Mouse (Mus musculus): Measurements from ENCODE around the gene Mmrn2. TPM values are rescaled to one million over a fixed set of nuclear protein-coding genes. Genes with fewer than 3 reads are reported as not detected.
A peak's percentile ranks its signal among the peaks of the same experiment; 100 is the strongest.

The Mmrn2 gene
- polyA plus RNA-seq, 1 experiment from 2014 or later, result 7.3 TPM

DNA sequence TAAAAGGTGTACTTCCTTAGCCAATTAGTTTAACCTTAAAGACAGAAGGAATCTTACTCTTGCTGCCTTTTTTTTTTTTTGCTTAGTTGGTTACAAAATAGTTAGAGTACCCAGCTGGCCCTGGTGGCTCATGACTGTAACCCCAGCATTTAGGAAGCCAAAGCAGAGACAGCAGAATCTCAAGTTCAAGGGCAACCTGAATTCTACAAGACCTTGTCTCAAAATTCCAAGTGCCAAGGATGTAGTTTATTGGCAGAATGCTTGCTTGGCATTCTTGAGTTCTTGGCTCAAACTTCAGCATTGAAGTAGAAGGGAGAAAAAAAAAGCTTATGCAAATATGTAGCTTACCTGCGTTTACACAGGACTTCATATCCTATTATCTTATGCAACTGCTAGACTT, 53.8 kb downstream of the Mmrn2 start:
- Histone ChIP-seq H3K9me3 (ENCODE audit: control insufficient read depth, low read length) (no peaks in the 10 kb centered on the region), H3K4me3 (ENCODE audit: low read depth, low read length) (no peak overlapping the region), H3K27ac (ENCODE audit: low read depth, low read length) (no peak overlapping the region), H3K36me3 (ENCODE audit: control insufficient read depth, insufficient read depth, low read length) (peaks cover 6% of the 10 kb centered on the region), H3K4me2 (ENCODE audit: low read depth) (no peak overlapping the region), H3K4me1 (ENCODE audit: control insufficient read depth, insufficient read depth, low read length) (no peaks in the 10 kb centered on the region), H3K9ac (ENCODE audit: low read length) (no peak overlapping the region), H3K27me3 (ENCODE audit: control insufficient read depth, insufficient read depth, low read length) (no peaks in the 10 kb centered on the region)
- DNase-seq (ENCODE audit: low spot score), result no peak
- WGBS, result 91% methylated on average over 1 of the region's 1 CpGs
- no peak for ATAC-seq (ENCODE audit: insufficient read depth, low FRiP score, low TSS enrichment)

DNA sequence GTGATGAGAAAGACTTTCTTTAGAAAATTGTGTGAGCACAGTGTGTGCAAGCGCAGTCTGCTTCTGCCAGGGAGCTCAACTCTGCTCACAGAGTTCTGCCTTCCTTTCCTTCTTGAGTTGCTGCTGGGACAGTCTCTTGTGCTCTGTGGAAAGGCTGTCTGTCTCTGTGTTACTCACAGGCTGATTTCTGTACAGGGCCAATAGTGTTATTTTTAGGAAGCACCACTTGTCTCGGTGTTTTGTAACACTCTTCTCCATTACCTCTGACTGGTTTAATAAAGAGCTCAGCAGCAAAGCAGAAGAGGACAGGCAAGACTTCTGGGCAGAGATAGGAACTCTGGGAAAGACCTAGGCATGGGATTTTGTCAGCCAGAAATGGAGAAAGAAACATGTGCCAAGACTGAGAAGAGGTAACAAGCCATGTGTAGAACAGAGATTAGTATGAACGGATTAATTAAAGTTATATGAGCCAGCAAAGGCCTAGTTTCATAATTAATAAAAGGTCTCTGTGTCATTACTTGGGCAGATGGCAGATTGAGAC, 65.3 kb downstream of the Mmrn2 start:
- no peaks in the 10 kb centered on the region for H3K9me3 ChIP-seq (ENCODE audit: control insufficient read depth, low read length)
- no peak overlapping the region for H3K4me3 ChIP-seq (ENCODE audit: low read depth, low read length)
- H3K9ac ChIP-seq (ENCODE audit: low read length), result no peak overlapping the region
- H3K27me3 ChIP-seq (ENCODE audit: control insufficient read depth, insufficient read depth, low read length), result no peaks in the 10 kb centered on the region
- H3K36me3 ChIP-seq (ENCODE audit: control insufficient read depth, insufficient read depth, low read length), result no peaks in the 10 kb centered on the region; the same call in 1 of the 2 replicates
- 92% methylated on average over 3 of the region's 3 CpGs for WGBS
- H3K4me1 ChIP-seq (ENCODE audit: control insufficient read depth, insufficient read depth, low read length), result no peaks in the 10 kb centered on the region
- no peak overlapping the region for H3K4me2 ChIP-seq (ENCODE audit: low read depth)
- ATAC-seq (ENCODE audit: insufficient read depth, low FRiP score, low TSS enrichment) (no peak), DNase-seq (ENCODE audit: low spot score) (no peak)
- no peak overlapping the region for H3K27ac ChIP-seq (ENCODE audit: low read depth, low read length)

DNA sequence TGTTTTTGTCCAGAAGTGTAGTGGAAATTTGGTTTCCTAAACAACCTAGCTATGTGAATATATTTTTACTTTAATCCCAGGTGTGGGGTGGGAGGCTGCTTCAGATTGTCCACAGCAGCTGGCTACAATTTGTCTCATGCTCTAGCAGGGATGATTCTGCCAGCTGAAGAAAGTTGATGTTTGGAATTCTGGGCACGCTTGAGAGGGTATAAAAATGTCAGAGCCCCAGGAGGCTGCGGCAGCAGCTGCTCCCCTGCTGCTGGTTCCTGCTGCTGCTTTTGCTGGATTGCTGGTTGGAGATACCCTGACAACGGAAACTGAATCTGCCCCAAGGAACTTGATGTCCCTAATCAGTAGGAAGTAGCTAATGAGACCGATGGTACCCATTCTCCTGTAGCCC, 67.3 kb downstream of the Mmrn2 start:
- peak; percentile 30 for DNase-seq (ENCODE audit: low spot score)
- 45% methylated on average over 4 of the region's 4 CpGs for WGBS
- no peak overlapping the region for H3K4me3 ChIP-seq (ENCODE audit: low read depth, low read length)
- no peak overlapping the region for H3K27ac ChIP-seq (ENCODE audit: low read depth, low read length)
- no peaks in the 10 kb centered on the region for H3K4me1 ChIP-seq (ENCODE audit: control insufficient read depth, insufficient read depth, low read length)
- H3K9me3 ChIP-seq (ENCODE audit: control insufficient read depth, low read length), result no peaks in the 10 kb centered on the region
- no peaks in the 10 kb centered on the region for H3K27me3 ChIP-seq (ENCODE audit: control insufficient read depth, insufficient read depth, low read length)
- no peak overlapping the region for H3K4me2 ChIP-seq (ENCODE audit: low read depth)
- no peaks in the 10 kb centered on the region; the same call in 1 of the 2 replicates for H3K36me3 ChIP-seq (ENCODE audit: control insufficient read depth, insufficient read depth, low read length)
- no peak for ATAC-seq (ENCODE audit: insufficient read depth, low FRiP score, low TSS enrichment)
- H3K9ac ChIP-seq (ENCODE audit: low read length), result no peak overlapping the region

DNA sequence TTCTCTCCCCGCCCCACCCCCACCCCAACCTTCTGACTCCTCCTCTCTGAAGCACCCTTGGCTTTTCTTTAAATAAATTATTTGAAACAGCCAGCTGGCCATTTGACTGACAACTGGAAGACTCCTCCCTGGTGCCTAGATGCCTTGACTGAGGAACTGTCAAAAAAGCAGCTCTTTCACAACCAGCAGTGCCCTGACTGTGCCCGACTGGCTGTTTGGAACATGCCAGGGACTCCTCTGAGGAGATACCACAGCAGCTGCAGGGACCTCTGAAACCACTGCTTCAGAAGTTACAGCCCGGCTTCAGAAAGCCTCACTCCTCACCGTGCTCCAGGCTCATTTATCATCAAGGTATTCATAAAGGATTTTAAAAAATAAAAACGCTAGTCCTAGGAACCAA, 69.1 kb downstream of the Mmrn2 start:
- no peaks in the 10 kb centered on the region for H3K27me3 ChIP-seq (ENCODE audit: control insufficient read depth, insufficient read depth, low read length)
- ATAC-seq (ENCODE audit: insufficient read depth, low FRiP score, low TSS enrichment), result no peak
- H3K4me1 ChIP-seq (ENCODE audit: control insufficient read depth, insufficient read depth, low read length), result no peaks in the 10 kb centered on the region
- no peak overlapping the region for H3K4me2 ChIP-seq (ENCODE audit: low read depth)
- H3K4me3 ChIP-seq (ENCODE audit: low read depth, low read length), result no peak overlapping the region
- 89% methylated on average over 5 of the region's 5 CpGs for WGBS
- no peak overlapping the region for H3K9ac ChIP-seq (ENCODE audit: low read length)
- H3K9me3 ChIP-seq (ENCODE audit: control insufficient read depth, low read length), result no peaks in the 10 kb centered on the region
- H3K36me3 ChIP-seq (ENCODE audit: control insufficient read depth, insufficient read depth, low read length), result no peaks in the 10 kb centered on the region; the same call in 1 of the 2 replicates
- DNase-seq (ENCODE audit: low spot score), result no peak
- no peak overlapping the region for H3K27ac ChIP-seq (ENCODE audit: low read depth, low read length)

DNA sequence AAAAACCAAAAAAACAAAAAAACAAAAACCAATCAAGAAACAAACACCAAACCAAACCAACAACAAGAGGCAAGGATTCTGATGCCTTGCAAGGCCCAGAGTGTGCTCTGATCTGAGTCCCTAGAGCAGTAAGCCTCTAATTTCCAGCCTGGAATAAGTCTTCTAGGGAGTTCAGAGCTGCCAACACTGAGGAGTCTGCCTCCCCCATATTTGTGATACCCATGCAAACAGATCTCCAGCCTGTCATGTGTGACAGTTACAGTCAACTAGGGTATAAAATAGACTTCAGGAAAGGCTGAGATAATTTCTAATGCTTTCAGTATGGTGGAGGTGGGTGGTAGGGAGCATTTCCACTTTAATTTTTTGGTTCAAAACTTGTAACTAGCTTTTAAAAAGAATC, 69.7 kb downstream of the Mmrn2 start:
- no peak overlapping the region for H3K27ac ChIP-seq (ENCODE audit: low read depth, low read length)
- no peaks in the 10 kb centered on the region for H3K9me3 ChIP-seq (ENCODE audit: control insufficient read depth, low read length)
- DNase-seq (ENCODE audit: low spot score) (no peak), ATAC-seq (ENCODE audit: insufficient read depth, low FRiP score, low TSS enrichment) (no peak)
- no peak overlapping the region for H3K4me2 ChIP-seq (ENCODE audit: low read depth)
- H3K4me3 ChIP-seq (ENCODE audit: low read depth, low read length), result no peak overlapping the region
- H3K9ac ChIP-seq (ENCODE audit: low read length), result no peak overlapping the region
- 0 out of 2 replicates have a peak, but pooled peaks cover 4% of the 10 kb centered on the region for H3K4me1 ChIP-seq (ENCODE audit: control insufficient read depth, insufficient read depth, low read length)
- H3K27me3 ChIP-seq (ENCODE audit: control insufficient read depth, insufficient read depth, low read length), result no peaks in the 10 kb centered on the region
- no peaks in the 10 kb centered on the region; the same call in 1 of the 2 replicates for H3K36me3 ChIP-seq (ENCODE audit: control insufficient read depth, insufficient read depth, low read length)

DNA sequence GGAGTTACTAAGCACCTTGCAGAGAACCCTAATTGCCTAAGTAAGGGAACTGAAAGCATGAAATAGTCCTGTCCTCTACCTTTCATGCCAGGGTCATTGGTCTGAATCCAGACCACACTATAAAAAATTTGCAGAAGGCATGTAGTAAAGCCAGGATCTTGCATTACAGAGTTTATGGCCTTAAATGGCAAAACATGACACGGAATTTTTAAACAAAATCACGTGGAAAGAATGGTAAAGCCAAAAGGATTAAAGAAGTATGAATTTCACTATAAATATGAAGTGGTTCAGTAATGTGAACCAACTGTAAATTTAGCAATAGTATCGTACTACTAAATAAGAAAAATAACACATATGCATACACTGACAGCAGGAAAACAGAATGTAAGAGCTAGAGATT, 70.1 kb downstream of the Mmrn2 start:
- H3K4me2 ChIP-seq (ENCODE audit: low read depth), result no peak overlapping the region
- H3K4me3 ChIP-seq (ENCODE audit: low read depth, low read length), result no peak overlapping the region
- no peak for DNase-seq (ENCODE audit: low spot score)
- no peak for ATAC-seq (ENCODE audit: insufficient read depth, low FRiP score, low TSS enrichment)
- 95% methylated on average over 3 of the region's 3 CpGs for WGBS
- no peak overlapping the region for H3K27ac ChIP-seq (ENCODE audit: low read depth, low read length)
- no peaks in the 10 kb centered on the region for H3K9me3 ChIP-seq (ENCODE audit: control insufficient read depth, low read length)
- H3K36me3 ChIP-seq (ENCODE audit: control insufficient read depth, insufficient read depth, low read length), result no peaks in the 10 kb centered on the region; the same call in 1 of the 2 replicates
- H3K9ac ChIP-seq (ENCODE audit: low read length), result no peak overlapping the region
- no peaks in the 10 kb centered on the region for H3K27me3 ChIP-seq (ENCODE audit: control insufficient read depth, insufficient read depth, low read length)
- H3K4me1 ChIP-seq (ENCODE audit: control insufficient read depth, insufficient read depth, low read length), result 0 out of 2 replicates have a peak, but pooled peaks cover 4% of the 10 kb centered on the region

DNA sequence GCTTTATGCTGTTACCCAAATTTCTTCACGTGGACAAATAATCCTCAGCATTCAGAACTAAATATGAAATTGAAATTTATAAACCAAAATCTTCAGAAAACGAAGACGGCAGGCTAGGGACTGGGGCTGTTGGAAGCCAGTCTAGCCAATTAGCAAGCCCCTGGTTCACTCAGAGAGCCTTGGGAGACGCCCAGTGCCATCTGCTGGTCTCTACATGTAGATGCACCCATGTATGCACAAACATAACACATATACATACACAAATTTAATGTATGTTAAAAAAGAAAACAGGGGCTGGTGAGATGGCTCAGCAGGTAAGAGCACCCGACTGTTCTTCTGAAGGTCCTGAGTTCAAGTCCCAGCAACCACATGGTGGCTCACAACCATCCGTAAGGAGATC, 71.4 kb downstream of the Mmrn2 start:
- H3K4me2 ChIP-seq (ENCODE audit: low read depth), result no peak overlapping the region
- H3K9ac ChIP-seq (ENCODE audit: low read length), result no peak overlapping the region
- no peaks in the 10 kb centered on the region for H3K9me3 ChIP-seq (ENCODE audit: control insufficient read depth, low read length)
- H3K36me3 ChIP-seq (ENCODE audit: control insufficient read depth, insufficient read depth, low read length), result no peaks in the 10 kb centered on the region; the same call in 1 of the 2 replicates
- 0 out of 2 replicates have a peak, but pooled peaks cover 4% of the 10 kb centered on the region for H3K4me1 ChIP-seq (ENCODE audit: control insufficient read depth, insufficient read depth, low read length)
- no peak for ATAC-seq (ENCODE audit: insufficient read depth, low FRiP score, low TSS enrichment)
- WGBS, result 98% methylated on average over 6 of the region's 6 CpGs
- no peak for DNase-seq (ENCODE audit: low spot score)
- H3K27ac ChIP-seq (ENCODE audit: low read depth, low read length), result no peak overlapping the region
- H3K4me3 ChIP-seq (ENCODE audit: low read depth, low read length), result no peak overlapping the region
- no peaks in the 10 kb centered on the region for H3K27me3 ChIP-seq (ENCODE audit: control insufficient read depth, insufficient read depth, low read length)

DNA sequence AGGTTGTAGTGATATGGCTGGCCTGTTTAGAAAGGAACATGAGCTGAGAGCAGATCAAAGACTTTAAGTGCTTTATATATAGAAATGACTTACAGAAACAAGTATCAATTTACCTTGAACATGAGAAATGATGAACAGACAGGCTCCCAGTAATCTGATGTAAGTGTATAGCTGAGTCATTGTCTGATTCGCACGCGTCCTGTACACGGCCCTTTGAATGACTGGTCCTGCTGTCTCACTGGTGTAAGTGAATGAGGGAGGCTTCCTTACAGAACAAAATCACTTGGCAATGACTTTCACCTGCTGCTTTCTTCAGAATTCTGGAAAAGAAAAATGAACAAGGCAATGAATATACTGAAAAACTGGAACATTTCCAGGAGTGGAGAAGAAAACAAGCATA, 72.4 kb downstream of the Mmrn2 start:
- DNase-seq (ENCODE audit: low spot score), result no peak
- Histone ChIP-seq H3K9me3 (ENCODE audit: control insufficient read depth, low read length) (no peaks in the 10 kb centered on the region), H3K4me3 (ENCODE audit: low read depth, low read length) (no peak overlapping the region), H3K4me1 (ENCODE audit: control insufficient read depth, insufficient read depth, low read length) (0 out of 2 replicates have a peak, but pooled peaks cover 4% of the 10 kb centered on the region), H3K4me2 (ENCODE audit: low read depth) (no peak overlapping the region), H3K36me3 (ENCODE audit: control insufficient read depth, insufficient read depth, low read length) (no peaks in the 10 kb centered on the region; the same call in 1 of the 2 replicates), H3K9ac (ENCODE audit: low read length) (no peak overlapping the region), H3K27me3 (ENCODE audit: control insufficient read depth, insufficient read depth, low read length) (no peaks in the 10 kb centered on the region), H3K27ac (ENCODE audit: low read depth, low read length) (no peak overlapping the region)
- WGBS, result 90% methylated on average over 4 of the region's 4 CpGs
- ATAC-seq (ENCODE audit: insufficient read depth, low FRiP score, low TSS enrichment), result no peak

DNA sequence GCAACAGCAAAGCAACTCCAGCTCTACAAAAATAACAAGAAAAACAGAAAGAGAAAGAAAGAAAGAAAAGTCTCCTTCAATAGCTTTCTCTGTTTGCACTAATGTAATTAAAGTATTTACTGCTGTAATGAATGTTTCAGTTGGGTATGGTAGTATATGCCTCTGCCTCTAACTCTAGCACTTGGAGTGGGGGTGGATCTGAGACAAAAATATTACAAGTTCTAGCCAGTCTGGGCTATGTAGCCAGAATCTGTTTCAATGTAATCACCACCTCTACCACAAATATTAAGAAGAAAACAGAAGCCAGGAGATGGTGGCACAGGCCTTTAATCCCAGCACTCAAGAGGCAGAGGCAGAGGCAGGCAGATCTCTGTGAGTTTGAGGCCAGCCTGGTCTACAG, 73.1 kb downstream of the Mmrn2 start:
- Histone ChIP-seq H3K4me1 (ENCODE audit: control insufficient read depth, insufficient read depth, low read length) (peaks cover 7% of the 10 kb centered on the region; the same call in 1 of the 2 replicates), H3K9me3 (ENCODE audit: control insufficient read depth, low read length) (no peaks in the 10 kb centered on the region), H3K4me3 (ENCODE audit: low read depth, low read length) (no peak overlapping the region), H3K9ac (ENCODE audit: low read length) (no peak overlapping the region), H3K36me3 (ENCODE audit: control insufficient read depth, insufficient read depth, low read length) (no peaks in the 10 kb centered on the region), H3K27ac (ENCODE audit: low read depth, low read length) (no peak overlapping the region), H3K4me2 (ENCODE audit: low read depth) (no peak overlapping the region), H3K27me3 (ENCODE audit: control insufficient read depth, insufficient read depth, low read length) (no peaks in the 10 kb centered on the region)
- DNase-seq (ENCODE audit: low spot score) (no peak), ATAC-seq (ENCODE audit: insufficient read depth, low FRiP score, low TSS enrichment) (no peak)
